Mouse (Mus musculus): ENCODE measurements around the gene Fdx1. TPM values are rescaled to one million over a fixed set of nuclear protein-coding genes. Genes with fewer than 3 reads are reported as not detected.
A peak's percentile ranks its signal among the peaks of the same experiment; 100 is the strongest.

Gene Fdx1
- total RNA-seq, 2 experiments from 2014 or later = 98.1 to 99.2 TPM

DNA sequence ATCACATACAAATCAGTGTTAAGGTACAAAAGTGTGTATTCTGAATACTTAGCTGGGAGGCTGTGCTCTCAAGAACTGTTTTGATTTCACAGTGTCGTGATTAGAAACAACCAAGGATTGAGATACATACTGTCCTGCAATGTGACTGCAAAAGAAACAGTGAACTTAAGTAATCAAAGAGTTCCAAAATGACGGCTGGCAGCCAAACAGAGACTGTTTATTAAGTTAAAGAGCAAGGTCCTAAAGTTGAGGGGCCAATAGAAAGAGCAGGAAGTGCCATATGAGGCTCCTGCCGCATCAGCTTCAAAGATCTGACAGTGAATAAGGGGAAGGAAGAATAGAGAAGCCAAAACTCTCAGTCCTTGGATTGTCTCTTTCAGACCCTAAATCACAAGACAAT is 10.5 kb upstream of the Fdx1 start:
- intact Hi-C loops (cut with DNase I) = no loop called here
- DNase-seq = no peak

DNA sequence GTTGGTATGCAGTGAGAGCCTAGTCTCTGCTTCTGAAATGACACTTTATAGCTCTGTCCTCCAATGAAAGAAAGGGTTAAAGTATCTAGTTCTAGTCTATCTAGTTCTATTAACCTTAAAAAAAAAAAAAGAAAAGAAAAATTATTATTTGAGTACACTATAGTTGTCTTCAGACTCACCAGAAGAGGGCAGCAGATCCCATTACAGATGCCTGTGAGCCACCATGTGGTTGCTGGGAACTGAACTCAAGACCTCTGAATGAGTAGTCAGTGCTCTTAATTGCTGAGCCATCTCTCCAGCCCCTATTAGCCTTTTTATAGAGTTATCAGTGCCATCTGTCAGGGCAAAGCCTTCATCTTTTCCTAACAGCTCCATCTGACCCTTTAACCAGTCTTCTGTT is 3.0 kb upstream of the Fdx1 start:
- intact Hi-C loops (cut with DNase I) = no loop called here
- DNase-seq = no peak

DNA sequence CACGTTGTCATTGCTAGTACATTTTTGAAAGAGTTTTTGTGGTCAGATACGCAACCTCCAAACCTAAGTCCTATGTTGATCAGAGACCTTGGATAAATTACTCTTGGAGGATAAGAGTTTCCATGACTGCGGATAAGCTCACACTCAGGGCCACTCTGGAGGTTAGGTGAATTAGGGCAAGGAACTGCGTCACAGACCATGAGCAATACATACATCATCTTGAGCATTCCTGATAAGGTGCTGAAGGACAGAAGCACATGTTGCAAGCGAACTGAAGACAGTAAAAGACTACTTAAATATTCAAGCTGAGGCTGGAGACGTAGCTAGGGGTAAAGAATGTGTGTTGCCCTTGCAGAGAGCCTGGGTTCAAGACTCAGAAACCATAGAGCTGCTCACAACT is 754 bp upstream of the Fdx1 start:
- no peak for DNase-seq
- intact Hi-C loops (cut with DNase I) = no loop called here

DNA sequence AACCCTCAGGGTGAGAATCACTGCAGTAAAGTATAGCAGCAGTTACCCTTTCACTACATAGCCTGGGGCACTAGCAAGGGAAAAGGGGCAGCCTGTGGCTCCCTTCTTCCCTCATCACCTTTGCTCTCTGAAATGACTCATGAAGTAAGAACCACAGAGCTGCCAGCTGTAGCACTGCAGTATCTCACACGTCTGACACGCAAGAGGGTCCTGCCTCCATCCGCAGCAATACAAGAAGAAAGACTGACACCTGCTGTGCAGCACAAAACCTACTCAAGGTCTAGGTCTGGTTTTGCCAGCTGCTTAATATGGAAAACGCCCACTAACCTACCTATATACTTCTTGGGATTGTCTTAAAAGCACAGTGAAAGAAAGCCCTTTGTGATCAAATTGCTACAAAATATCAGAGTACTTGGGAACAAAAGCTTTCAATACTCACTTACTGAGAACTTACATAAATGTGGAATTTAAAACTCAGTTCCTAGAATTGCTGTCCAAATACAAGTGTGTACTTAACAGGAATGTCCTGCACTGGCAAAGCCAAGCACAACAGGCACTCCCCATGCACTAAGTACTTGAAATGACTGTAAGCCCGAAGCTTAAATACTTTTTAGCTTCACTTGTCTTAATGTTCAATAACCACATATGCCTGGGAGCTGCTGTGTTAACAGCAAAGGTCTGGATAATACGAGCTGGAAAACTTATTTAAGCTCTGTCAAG is 2.0 kb downstream of the Fdx1 start:
- intact Hi-C loops (cut with DNase I) = no loop called here
- no peak for DNase-seq

DNA sequence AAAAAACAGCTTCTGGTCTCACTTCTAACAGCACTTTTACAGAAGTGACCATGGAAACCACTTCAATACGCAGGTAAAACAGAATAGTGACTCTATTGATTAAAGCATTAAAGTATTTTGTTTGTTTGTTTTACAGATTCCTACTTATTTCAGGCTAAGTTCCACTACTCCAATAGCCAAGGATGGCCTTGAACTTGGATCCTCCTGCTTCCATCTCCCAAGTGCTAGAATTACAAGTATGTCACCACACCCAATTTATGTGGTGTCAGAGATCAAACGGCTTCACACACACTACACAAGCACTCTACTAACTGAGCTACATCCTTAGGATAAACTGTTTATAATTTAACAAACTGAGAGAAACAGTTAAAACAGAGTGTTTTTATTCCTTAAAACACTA is 3.0 kb downstream of the Fdx1 start:
- no peak for DNase-seq
- intact Hi-C loops (cut with DNase I) = no loop called here

DNA sequence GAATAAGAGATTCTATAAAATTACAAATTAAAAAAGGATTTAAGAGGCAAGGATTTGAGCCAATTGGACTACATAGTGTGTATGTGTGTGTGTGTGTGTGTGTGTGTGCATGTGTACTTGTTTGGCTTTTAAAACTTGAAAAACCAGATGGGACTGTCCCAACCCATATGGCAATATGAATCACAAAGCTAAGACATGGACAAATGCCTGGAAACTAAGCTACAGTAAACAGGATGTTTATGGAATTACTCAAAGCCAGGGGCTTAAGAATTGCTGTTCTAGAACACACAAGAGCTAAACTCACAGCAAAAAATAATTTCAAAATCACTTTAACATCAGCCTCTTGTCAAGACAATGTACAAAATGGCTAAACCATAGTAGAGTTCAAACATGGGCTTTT is 4.4 kb downstream of the Fdx1 start:
- DNase-seq = no peak
- intact Hi-C loops (cut with DNase I) = no loop called here

DNA sequence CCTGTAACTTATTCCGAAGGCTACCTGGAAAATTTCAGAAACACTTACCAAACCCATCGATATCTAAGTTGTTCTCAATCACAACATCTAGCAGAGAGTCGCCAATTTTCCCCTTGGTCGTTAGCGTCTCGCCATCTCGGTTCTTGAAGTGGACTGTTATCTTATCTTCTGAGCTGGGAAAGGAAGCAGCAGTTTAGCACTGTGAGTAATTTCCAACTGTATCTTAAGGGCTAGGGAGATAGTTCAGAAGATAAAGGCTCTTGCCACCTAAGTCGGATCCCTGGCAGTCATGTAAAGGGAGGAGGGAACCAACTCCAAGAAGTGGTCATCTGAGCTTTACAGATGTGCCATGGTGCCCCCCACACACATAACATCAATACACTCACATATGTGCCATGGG is 6.3 kb downstream of the Fdx1 start:
- no peak for DNase-seq
- intact Hi-C loops (cut with DNase I) = no loop called here

DNA sequence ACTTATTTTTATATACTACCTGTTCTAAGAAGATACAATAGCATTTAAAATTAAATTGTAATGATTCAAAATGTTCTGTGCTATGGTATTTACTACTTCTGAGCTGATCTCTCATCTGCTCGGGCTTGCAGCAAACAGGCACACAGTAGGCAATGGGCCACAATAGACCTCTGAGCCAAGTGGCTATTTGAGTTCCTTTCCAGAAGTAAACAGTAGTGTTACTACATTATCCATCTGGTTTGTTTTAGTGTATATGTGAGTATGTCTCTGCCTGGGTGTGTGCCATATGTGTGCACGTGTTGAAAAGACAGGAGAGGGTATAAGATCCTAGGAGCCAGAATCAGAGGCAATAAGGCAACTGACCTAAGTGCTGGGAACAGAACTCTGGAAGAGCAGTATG is 6.9 kb downstream of the Fdx1 start:
- intact Hi-C loops (cut with DNase I) = no loop called here
- no peak for DNase-seq

DNA sequence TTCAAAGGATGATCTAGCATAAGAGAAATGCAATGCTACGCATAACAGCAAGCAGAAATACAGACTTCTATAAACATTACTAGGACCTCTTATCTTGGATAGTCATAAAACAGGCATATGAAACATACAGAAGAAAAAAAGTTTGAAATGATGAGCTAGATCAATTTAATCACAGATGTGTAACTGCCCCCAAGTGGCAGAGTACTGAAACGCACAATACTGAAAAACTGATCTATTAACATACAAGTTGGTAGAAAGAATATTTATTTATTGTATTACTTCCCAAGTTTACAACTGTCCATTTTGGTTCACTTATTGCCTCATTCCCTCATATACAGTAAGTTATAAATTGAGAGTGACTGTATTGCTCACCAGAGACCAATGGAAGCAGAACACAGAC is 12.0 kb downstream of the Fdx1 start:
- intact Hi-C loops (cut with DNase I) = no loop called here
- DNase-seq = peak in 1 of 2 experiments; percentile 28

DNA sequence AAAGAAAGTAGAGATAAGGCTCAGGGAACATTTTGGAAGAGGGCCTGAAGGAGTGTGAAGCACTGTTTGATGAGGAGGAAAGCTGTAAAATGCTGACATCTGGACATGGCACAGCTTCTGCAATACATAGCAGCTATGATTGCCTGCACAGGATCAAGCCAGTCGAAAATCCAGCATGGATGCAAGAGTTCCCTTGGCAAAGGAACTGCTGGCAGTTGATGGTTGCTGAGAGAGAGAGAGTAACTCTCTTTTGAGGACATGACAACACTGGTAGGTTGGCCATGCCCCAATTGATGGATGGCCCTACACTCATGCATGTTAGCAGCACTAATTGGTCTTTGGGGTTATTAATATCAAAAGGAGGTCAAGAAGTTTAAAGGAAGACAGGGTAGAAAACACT is 12.7 kb downstream of the Fdx1 start:
- intact Hi-C loops (cut with DNase I) = no loop called here
- no peak for DNase-seq

DNA sequence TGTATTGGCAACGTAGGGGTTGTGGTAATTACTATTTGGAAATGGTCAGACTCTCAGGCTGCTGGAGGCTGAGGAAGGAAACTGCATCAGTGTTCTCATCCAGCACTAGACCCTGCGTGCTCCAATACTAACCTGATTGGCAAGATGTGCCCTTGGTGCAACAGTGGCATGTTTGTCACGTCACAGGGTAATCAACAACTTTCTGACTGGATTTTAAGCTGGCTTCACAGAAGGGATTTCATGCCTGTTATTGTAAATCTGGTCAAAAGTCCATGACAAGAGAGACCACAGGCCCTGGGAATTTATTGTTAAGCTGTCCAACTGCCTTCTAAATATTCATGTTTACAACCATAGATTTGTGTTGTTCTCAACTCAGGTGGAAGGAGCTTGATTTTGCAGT is 13.1 kb downstream of the Fdx1 start:
- no peak for DNase-seq
- intact Hi-C loops (cut with DNase I) = no loop called here

DNA sequence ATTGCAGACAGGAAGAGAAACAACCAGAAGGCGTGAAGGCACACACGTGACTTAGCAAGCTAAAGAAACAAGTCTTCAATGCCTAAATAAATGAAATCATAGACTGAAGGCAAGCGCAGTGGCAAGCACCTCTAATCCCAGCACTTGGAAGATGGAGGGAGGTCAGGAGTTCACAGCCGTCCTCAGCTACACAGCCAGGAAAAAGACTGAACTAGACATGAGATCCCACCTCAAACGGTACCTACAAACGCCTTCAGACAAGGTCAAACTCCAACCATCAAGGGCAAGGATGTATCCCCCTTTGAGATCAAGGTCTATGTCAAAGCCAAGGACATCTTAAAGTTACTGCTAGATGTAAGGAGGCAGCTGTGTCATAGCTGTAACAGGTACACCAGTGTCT is 19.4 kb downstream of the Fdx1 start:
- intact Hi-C loops (cut with DNase I) = no loop called here
- no peak for DNase-seq

DNA sequence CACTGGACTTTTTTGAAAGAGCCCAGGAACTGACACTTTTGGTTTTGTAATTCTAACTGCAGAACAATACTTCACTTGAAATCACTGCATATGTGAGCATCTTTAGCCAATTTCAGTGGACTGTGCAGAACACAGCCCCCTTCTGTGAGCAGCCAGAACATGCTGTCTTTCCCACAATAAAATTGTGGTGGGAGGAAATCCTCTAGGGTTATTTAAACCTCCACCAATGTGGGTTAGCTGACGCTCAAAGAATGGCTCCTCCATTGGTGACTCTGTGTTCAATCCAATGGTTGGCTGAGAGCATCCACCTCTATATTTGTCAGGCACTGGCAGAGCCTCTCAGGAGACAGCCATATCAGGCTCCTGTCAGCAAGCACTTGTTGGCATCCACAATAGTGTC is 28.7 kb downstream of the Fdx1 start:
- intact Hi-C loops (cut with DNase I) = no loop called here
- no peak for DNase-seq

DNA sequence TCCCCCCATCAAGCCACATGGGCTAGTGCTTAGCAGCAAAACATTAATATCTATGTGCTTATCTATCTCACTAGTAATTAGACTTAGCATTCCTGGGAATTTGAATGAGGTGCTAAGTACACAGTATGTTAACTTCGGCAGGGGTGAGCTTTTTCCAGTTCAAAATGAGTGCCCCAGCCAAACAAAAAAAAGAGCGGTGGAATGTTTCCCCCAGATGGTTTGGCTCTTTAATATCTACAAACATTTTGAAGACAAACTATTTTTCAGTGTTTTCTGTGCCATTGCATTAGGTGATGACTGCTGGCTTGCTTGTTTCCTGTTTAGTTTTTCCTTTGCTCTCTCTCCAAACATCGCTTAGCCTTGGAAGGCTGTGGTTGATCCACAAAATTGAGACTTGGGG is 31.4 kb downstream of the Fdx1 start:
- DNase-seq = no peak
- intact Hi-C loops (cut with DNase I) = no loop called here

DNA sequence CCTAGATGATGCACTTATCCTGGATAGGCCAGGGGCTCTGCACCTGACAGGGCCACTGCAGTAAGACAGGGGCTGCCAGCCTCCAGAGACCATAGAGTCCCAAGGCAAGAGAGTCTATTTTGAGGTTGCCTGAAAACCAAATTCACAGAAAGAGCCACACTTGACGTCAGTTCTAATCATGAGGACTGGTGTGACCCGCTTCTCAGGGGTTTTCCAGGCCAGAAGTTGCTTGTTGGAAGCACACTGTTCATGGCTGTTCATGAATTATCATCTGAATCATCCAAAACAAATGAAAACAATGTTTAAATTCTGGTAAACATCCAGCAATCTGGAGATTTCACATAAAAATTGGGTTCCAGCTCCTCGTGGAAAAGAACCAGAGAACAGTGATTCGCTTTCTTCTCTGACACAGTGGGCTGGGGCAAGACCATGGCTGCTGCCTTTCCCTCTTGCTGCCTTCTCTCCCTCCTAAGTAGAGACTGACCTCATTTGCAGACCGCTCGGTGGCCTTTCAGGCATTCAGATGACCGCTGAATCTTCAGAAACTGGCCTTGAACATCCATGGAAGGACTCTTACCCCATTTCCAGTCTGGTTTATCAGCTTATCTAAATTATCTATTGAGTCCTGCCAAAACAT is 32.2 kb downstream of the Fdx1 start:
- intact Hi-C loops (cut with DNase I) = no loop called here
- DNase-seq = no peak

DNA sequence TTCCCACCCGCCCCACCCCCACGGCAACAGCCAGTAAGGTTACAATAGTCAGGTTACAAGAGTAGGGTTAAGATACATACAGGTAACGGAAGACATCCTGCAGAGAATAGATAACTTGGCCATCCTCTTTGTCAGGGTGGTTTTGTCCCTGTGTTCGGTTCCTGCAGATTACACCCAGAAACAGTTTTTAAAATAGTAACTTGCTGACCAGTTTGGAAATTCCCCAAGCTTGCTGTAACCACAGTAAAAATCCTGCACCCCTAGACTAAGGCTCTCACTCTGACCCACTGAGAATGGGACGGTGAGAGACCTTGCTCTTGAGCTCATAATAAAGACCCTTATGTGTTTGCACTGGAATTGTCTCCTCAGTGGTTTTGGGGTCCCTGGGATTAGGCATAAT is 33.4 kb downstream of the Fdx1 start:
- intact Hi-C loops (cut with DNase I) = no loop called here
- no peak for DNase-seq

DNA sequence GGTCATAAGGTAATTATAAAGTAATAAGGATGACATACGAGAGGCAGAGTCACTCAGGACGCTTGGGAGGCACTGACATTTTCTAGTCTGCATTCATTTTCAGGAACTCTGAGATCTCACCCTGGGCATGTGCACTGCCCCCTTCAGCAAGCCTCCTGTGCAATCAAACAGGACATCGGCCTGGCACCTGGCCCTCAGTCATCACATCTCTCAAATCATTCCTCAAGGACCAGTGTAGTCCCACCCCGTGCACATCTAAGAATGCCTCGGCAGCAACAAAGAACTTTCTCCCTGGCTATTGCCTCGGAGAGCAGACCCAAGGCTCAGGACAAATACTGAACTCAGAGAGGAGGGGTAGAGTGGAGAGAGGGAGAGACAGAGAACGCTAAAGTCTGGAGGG is 34.7 kb downstream of the Fdx1 start:
- intact Hi-C loops (cut with DNase I) = no loop called here
- DNase-seq = no peak

DNA sequence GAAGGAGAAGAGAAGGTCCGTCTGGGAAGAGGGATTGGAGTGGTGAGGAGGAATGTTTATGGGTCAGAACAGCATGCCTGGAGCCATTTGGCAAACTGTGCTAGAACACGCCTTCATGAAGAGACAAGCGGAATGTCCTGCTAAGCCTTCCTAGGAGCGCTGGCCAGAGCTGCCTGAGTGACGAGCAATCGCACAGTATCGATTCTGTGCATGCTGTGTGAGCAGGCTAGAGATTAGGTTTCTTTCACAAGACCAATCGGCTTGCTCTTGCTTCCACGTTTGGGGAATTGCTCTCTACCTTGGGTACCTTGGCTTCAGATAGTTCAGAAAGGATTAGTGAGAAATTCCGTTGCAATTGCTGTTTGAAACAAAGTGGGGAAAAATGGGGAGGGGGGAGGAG is 35.2 kb downstream of the Fdx1 start:
- intact Hi-C loops (cut with DNase I) = no loop called here
- DNase-seq = no peak

DNA sequence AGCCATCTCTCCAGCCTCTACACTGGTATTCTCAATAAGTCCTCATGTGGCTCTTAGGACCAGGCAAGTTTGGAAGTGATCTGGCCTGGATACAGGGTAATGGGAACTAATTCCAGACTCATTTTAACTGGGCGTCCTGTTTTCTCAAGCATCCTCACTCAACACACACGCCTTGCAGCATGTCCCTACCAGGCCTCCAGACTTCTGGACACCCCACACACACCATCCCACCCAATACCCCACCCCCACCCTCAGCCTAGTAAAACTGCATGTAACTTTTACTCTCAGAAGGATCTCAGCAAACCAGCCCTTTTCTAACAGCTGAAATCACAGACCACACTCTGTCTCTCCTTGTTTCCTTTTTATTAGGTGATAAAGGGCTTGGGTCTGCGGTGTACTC is 35.7 kb downstream of the Fdx1 start:
- DNase-seq = no peak
- intact Hi-C loops (cut with DNase I) = no loop called here

DNA sequence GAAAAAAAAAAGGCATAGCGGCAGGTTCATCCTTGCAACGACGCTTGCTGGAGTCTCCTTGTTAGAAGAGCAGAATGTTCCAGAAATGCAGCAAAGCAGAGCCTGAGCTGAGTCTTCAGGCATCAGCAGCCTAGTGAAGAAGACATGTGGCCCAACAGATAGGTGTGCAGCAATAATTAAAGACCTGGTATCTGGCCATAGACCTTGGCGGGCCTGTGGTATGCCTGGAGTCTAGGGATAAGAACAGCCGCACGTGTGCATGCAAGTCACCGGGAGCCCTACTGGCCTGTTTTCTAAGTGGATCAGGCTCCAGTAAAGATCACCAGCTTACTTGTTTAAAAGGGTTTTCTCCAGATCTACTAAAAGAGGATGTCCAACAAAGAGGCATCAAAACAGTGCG is 36.7 kb downstream of the Fdx1 start:
- intact Hi-C loops (cut with DNase I) = no loop called here
- DNase-seq = no peak

DNA sequence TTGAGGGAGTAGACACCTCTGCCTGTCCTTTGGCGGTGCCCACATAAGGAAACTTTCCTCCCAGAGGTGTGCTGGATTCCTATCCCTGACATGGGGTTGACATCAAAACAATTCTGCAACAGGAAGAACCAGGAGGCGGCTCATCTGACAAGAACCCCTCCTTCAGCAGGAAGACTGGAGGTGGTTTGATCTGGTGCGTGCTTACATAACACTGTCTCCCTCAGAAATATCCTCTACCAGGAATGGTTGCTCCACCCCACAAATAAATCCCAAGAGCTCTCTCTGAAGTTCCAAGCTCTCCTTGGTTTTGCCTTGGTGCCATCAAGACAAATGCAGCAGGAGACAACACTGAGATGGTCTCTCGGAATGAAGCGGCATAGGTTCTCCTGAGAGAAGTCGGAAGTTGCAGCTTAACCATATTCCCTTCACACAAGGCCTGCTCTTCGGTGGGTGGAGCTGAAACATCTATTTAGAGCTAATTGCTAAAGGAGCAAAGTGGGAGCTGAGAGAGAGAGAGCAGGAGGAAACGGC is 38.7 kb downstream of the Fdx1 start:
- intact Hi-C loops (cut with DNase I) = no loop called here
- no peak for DNase-seq

DNA sequence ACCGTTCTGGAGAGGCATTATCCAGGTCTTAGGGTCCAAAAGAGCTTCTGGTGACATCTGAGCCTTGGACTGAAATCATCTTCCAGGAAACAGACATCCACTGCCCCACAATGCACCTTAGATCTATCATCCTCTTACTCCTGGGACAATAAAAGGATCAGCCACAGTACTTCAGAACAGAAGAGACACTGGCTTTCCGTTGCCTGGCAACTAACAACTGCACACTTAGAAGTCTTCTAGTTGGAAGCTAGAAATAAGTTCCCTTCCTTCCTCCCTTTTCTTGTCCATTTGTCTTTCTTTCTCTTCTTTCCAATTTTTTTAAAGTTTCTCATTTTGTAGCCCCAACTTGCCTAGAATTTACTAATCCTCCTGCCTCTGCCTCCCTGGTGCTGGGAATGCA is 40.6 kb downstream of the Fdx1 start:
- intact Hi-C loops (cut with DNase I) = no loop called here
- no peak for DNase-seq

DNA sequence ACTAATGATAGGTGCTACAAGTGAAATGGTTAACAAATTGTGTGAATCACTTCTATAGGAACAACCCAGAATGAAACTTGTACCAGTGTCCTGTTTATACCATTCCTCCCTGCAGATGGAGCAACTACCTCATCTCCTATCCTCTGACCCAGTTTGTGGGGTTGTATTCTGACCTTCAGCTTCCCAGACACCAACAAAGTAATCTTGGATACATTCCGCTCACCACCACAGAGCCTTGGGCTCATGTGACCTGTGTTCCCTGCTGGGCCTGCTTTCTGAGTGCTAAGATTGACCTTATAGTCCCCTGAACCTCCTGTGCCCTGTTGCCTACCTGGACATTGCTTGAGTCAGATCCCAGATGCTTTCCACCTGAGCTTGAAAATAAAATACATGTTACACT is 47.8 kb downstream of the Fdx1 start:
- intact Hi-C loops (cut with DNase I) = no loop called here
- no peak for DNase-seq

Data from heart, postnatal 14 days (tissue).